Mouse (Mus musculus): ENCODE data around the gene Gcdh. TPM values are rescaled to one million over a fixed set of nuclear protein-coding genes. Genes with fewer than 3 reads are reported as not detected.
A peak's percentile ranks its signal among the peaks of the same experiment; 100 is the strongest.
"Not testable (repeated sequence)": the region's sequence is repeated elsewhere in the genome, so short reads cannot be mapped to it uniquely, and the experiment has no call there.

The Gcdh gene
- total RNA-seq, 2 experiments from 2014 or later: 30.8 to 32.7 TPM

DNA sequence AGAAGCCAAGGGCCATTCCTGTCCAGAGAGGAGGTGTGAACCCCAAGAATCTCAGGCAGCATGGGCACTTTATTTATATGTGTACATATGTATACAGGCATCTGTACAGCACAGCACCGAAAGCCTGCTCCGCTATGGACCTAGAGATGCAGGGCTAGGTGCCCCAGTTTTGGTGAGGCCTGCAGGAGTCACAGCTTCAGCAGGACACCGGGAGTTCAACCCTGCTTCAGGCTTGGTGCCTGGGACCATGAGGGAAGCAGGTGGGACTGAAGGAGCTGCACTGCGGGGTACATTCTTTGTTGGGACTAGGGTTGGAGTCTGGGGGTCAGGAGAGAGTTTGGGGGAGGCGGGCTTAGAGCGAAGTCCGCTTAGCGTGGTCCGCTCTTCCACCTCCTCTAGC is 18.1 kb upstream of the Gcdh start:
- DNase-seq: no peak
- intact Hi-C loops (cut with DNase I): no loop called here

DNA sequence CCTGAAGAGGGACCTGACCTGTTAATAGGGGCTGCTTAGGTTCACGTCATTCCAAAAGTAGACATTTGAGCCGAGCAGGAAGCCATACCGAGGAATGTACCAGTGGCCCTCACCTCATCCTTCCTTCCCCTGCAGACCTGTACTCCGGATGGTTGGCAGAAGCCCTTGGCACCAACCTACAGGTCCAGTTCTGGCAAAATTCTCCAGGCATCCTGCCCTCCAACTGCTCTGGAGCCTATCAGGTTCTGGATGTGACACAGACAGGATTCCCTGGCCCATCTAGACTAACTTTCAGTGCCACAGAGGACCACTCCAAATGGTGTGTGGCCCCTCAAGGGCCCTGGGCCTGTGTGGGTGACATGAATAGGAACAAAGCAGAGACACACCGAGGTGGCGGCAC is 16.8 kb upstream of the Gcdh start:
- intact Hi-C loops (cut with DNase I): no loop called here
- DNase-seq: no peak

DNA sequence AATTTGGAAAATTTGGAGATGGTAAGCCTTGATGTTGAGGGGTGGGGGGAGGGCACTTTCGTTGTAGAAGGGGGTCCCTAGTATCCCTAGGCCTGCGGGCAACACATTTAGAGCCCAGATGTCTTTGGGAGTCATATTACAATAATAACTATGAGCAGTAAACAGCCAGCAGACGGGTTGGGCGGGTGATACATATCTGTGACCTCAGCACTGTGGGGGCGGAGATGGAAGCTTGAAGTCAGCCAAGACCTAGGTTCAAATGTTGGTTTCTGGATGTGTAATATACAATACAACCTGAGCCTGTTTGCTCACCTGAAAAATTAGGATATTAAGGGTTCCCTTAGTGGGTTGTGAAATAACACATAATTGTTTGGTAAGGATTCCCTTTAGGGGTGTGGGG is 16.2 kb upstream of the Gcdh start:
- intact Hi-C loops (cut with DNase I): no loop called here
- DNase-seq: no peak

DNA sequence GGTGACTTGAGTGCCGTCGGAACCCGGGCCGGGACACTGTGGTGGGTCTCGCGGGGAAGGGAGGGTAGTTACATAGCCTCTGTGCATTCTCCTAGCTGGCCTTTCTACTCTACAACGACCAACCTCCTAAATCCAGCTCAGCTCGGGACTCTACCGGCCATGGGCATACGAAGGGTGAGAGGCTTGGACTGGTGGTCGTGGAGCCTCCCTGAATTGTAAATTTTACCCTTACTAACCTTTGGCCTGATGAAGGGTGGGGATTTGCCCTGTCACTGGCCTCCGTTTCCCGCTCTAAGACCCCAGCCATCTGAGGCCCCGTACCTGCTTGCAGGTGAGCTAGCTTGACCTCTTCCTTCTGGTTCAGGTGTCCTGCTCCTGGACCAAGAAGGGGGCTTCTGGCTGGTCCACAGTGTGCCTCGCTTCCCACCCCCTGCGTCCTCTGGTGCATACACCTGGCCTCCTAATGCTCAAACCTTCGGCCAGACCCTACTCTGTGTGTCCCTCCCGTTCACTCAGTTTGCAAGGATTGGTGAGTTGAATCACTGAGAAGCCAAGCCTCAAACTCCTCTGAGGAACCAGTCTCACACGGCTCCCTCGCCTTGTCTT is 15.5 kb upstream of the Gcdh start:
- DNase-seq: no peak
- intact Hi-C loops (cut with DNase I): no loop called here

DNA sequence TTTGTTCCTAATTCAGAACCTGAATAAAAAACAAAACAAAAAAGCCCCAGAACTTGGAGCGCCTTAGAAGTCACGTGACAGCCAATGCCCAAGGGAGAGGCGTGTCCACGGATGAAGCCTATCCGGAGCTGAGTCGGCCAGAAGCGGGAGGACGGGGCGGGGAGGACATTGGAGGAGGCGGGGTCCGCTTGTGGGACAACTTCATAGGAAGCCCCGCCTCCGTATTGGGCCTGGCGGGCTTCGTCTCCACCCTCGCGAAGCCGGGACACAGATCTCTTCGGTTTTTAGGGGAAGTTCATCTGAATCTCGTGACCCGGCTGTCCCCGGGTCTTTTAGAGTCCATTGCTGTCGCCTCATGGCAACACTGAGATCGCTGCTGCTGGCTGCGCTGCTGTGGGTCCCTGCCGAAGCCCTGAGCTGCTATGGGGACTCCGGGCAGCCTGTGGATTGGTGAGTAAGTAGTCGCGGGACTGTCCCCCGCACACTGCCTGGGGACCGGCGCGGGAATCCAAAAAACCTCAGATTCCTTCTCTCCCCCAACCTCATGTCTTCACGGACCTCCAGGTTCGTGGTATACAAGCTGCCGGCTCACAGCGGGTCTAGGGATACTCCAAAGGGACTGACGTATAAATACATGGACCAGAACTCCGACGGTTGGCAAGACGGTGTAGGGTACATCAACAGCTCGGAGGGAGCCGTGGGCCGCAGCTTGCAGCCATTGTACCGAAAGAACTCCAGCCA is 14.9 kb upstream of the Gcdh start, which contains the start of gene Dnase2a:
Gene Dnase2a, plus strand, starts transcription at position 140 of the 741 bp plus-strand sequence.
- DNase-seq: peak; percentile 95
- intact Hi-C loops (cut with DNase I): no loop called here

DNA sequence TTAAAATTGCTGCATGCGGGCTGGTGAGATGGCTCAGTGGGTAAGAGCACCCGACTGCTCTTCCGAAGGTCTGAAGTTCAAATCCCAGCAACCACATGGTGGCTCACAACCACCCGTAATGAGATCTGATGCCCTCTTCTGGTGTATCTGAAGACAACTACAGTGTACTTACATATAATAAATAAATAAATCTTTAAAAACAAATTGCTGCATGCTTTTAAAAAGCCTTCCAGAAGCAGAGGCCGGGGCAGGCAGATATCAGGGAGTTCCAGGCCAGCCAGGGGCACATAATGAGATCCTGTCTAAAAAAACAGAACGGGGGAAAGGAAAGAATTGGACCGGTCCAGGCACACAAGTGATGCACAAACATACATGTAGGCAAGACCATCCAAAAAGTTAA is 14.3 kb upstream of the Gcdh start:
- DNase-seq; intact Hi-C loops (cut with DNase I): not testable (repeated sequence)

DNA sequence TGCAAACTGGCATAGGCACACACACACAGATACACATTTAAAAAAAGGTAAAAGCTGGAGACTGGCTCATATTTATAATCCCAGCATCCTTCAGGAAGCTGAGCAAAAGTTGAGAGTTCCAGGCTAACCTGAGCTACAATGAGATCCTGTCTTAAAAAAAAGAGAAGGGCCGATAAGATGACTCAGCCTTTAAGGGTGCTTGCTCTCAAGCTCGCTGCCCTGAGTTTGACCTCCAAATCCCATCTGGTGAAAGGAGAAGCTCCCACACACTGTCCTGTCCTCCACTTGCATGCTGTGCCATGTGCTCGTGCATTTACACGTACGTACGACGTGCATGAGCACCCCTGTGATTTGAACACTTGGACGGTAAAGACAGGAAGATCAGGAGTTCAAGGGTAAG is 13.8 kb upstream of the Gcdh start:
- no peak for DNase-seq
- intact Hi-C loops (cut with DNase I): no loop called here

DNA sequence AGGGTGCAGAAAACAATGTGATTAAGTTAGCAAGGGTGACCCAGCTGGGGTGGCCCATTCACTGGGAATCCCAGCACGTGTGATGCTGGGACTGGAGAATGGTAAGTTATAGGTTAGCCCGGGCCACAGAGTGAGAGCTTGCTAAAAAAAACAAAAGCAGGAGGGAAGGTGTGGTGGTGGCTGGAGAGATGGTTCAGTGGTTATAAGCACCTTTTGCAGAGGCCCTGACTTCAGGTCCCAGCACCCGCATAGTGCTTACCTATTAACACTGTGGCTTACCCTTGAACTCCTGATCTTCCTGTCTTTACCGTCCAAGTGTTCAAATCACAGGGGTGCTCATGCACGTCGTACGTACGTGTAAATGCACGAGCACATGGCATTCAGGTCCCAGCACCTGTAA is 13.3 kb upstream of the Gcdh start:
- no peak for DNase-seq
- intact Hi-C loops (cut with DNase I): no loop called here

DNA sequence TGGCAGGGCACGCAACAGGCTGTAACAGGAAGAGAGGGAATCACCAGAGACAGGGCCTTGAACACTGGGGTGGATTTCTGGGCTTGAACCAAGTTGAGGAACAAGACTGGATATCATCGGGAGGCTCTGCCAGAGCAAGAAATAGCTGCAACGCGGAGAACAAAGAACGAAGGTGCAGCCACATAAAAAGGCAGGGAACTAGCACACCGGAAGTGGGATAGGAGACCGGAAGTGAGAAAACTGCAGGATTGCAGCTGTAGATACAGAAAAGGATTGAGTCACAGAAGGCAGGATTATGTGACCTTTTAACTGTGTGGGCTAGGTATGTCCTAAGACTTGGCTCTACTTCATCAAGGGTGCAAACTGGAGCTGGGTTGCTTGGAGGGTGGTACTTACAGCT is 10.6 kb upstream of the Gcdh start:
- intact Hi-C loops (cut with DNase I): no loop called here
- DNase-seq: no peak

DNA sequence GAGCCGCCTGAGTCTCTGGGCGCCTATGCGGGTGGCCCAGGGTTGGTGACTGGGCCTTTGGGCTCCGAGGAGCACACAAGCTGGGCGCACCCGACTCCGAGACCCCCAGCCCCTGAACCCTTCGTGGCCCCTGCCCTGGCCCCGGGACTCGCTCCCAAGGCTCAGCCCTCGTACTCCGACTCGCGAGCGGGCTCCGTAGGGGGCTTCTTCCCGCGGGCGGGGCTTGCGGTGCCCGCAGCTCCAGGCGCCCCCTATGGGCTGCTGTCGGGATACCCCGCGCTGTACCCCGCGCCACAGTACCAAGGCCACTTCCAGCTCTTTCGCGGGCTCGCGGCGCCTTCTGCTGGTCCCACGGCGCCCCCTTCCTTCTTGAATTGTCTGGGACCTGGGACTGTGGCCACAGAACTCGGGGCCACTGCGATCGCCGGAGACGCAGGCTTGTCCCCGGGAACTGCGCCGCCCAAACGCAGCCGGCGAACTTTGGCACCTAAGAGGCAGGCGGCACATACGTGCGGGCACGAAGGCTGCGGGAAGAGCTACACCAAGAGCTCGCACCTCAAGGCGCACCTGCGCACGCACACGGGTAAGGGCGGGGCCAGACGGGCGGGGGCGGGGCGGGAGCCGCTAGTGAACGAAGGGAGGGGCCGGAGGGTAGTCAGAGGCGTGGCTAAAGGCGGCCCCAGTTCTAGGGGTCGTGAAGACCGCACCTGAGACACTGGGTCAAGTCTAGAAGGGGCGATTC is 9.4 kb upstream of the Gcdh start:
- DNase-seq: peak; percentile 97
- intact Hi-C loops (cut with DNase I): no loop called here

DNA sequence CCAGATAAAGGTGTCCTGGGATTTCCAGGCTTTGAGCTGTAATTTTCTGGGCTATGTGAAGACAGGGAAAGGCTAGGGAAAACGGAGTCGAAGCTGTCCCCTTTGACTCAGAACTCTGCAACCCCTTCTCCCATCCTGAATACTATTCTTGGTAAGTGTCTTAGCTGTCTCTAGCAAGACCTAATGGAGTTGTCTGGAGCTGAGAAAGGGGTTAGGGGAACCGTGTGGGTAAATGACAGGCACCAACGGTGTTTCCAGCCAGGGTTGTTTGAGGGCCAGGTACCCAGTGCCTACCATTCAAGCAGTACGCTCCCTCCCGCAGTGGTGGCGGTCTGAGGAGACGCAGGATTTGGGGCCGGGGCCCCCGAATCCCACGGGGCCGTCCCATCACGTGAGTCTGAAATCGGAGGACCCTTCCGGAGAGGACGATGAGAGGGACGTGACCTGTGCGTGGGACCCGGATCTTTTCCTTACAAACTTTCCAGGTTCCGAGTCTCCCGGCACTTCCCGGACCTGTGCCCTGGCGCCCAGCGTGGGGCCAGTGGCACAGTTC is 8.7 kb upstream of the Gcdh start:
- DNase-seq: no peak
- intact Hi-C loops (cut with DNase I): no loop called here

DNA sequence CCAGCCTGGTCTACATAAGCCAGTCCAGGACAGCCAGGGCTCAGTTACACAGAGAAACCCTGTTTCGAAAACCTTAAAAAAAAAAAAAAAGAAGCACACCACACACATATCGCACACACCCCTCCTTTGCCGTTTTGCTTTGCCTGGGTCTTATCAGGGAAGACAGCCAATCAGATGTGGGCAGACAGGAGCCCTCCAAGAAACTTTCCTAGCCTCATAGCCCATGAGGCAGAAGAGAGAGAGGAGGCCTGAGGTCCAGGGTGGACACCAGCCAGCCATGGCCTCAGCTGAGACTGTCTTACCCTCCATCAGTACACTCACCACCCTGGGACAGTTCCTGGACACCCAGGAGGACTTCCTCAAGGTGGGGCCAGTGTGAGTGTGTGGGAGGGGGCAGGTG is 8.0 kb upstream of the Gcdh start, which contains the start of gene Klf1:
Gene Klf1, plus strand, starts transcription at position 177 of the 400 bp plus-strand sequence.
- DNase-seq: no peak
- intact Hi-C loops (cut with DNase I): no loop called here

DNA sequence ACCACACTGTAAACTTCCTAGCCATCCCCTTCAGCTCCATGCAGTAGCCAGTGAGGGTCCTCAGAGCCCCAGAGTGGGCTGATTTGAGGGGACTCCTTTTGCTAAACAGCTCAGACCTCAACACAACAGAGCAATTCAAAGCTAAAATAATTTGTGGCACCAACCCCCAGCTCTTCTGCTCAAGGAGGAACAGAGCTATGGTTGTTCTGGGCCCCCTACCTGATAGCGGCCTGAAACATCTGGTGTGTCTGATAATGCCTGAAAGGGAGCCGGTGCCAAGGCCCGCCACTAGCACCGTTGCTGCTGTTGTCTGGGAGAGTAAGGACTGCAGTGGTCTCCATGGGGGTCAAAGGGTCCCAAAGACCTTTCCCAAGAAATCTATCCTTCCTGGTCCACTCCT is 7.3 kb upstream of the Gcdh start:
- intact Hi-C loops (cut with DNase I): no loop called here
- DNase-seq: no peak

DNA sequence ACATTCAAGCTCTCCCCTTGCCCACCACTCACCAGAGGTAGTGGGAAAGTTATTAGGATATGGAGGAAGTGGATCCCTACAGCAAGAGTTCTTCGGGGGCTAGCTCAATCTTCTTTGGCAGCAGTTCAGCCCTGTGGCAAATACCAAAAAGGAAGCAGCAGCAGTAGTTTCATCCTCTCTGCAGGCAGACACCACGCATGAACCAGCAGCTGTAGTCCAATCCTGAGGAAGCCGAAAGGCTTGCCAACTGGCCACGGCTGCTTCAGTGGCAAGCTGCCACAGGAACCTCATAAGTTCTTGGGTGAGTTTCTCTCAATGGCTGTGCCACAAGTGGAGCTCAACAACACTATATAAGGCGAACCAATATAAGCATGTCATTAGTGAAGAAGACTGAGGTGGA is 2.2 kb upstream of the Gcdh start:
- intact Hi-C loops (cut with DNase I): no loop called here
- no peak for DNase-seq

DNA sequence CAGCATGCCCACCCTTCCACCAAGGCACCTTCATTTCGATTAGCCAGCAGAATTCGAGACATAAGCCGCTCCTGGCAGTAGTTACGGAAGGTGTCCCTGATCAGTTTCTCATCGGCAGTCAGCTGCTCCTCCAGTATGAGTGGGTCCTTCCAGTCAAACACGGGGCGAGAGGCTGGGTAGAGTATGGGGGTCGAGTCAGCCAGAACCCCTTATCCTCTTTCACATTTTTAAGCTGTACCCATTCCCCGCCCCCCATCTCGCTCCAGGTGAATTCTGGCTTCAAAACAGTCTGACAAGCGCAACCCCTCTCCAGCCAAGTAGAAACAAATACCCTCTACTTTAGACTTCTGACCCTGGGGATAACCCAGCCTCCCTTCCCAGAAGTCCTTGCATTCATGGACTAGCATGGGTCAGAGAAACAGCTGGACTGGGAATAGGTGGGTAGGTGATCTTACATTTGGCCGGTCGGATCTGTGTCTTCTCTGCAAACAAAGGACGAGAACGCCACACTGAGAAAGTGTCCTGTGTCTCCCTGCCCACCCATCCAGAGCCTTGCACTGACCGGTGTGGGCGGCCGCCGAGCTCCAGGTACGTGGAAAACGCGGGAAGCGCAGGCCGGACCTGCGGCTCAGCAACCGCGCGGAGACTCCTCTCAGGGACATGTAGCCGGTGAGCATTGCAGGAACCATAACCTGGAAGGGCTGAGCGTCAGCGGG is 570 bp downstream of the Gcdh start:
- no peak for DNase-seq
- intact Hi-C loops (cut with DNase I): no loop called here

DNA sequence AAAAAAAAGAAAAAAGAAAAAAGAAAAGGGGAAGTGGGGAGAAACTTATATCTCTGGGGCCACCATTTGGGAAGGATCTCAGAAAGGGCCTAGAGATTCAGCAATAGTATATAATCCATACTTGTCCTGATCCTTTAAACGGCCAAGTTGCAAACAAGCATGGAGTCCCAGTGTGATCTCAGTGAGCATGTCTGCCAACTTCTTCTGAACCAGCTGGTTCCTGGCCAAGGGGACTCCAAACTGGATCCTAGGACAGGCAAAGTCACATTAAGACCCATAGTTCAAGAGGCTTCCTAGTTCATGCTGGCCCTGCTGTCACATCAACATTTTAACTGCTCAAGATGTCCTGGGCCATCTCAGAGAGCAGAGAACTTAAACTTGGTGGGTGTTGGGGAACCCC is 4.6 kb downstream of the Gcdh start:
- DNase-seq: no peak
- intact Hi-C loops (cut with DNase I): no loop called here

DNA sequence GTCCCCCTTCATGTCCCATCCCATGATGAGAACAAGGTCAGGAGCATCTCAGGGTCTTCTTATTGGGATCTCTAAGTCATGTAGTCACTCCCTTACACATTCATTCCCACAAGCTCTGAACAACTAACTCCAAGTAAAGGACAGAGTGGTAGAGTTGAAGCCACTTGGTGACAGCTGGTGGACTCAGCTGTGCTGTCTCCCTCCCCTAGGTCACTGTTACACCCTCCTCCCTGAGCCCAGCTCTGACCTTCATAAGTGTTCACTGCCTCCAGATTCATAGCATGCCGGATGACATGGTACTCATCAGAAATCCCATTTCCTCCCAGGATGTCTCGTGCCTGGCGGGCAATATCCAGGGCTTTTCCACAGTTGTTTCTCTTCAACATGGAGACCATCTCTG is 5.4 kb downstream of the Gcdh start:
- intact Hi-C loops (cut with DNase I): no loop called here
- DNase-seq: no peak

DNA sequence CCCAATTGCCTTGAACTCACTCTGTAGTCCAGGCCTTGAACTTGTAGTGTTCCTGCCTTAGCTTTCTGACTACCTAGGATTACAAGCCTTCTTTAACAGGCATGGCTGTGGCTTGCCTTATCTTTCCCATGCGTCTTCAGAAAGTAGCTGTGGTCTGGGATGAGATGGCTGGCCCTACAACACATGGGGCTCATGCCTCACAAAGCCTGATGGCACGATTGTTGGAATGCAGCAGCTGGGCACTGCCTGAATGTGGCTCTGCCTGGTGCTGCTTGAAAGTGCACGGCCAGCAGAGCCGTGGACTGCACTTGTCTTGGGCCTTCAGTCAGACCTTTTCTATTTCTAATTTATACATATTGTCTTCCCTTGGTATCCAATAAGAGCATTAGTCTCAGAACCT is 9.0 kb downstream of the Gcdh start:
- no peak for DNase-seq
- intact Hi-C loops (cut with DNase I): no loop called here

DNA sequence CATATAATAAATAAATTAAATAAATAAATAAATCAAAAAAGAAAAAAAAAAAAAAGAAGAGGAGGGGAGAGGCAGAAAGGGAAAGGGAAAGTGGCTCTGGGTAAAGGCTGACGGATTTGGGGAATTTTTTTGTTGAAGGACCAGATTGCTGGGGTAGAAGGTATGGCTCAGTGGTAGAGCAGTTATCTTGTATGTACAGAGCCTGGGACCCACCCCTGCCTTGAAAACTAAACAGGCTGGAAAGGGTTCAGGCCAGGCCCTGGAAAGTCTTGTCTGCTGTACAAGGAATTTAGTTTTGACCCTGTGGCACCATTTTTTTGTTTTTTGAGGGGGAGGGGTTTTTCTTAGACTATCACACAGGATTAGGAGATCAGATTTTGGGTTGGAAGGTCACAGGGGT is 14.8 kb downstream of the Gcdh start:
- intact Hi-C loops (cut with DNase I): no loop called here

DNA sequence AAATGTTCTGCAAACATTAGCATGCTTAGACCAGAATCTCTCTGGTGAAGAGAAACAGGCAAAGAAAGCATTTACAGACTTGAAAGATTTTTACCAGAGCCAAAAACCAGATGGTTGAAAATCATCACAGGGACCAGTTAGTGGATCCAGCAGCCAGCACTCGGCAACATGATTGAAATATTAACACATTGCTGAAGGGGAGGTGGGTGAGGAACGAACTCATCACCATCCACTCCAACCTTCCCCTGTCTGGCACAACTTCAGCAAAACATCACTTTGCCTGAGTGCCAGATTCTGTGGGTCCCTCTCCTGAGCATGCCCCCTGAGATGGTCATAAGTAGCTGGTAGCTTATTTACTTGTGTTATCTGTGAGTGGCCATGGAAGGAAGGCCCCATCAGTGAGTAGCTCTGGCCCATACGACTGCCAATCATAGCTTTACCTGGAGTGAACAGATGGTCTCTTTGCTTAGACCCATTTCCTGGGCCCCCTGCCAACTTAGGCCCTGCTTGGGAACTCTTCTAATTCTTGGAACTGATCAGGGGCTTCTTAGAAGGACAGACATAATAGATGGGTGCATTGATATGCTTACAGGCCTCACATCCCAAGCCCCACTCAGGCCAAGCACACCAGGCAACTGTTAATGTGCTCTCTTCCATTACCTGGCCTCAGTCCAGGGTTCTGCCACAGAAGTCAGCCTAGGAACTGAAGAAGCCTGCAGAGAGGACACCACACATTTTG is 16.3 kb downstream of the Gcdh start:
- intact Hi-C loops (cut with DNase I): no loop called here
- peak; percentile 80 for DNase-seq

More for the DNA sequence above, 14.8 kb downstream of the Gcdh start:
- no peak for DNase-seq

Data from left cerebral cortex, postnatal 4 days (tissue).